Mouse (Mus musculus): ENCODE data around the gene Aldoc.

GRCm38 (mm10) chr11:78353081-78353480 lies 30.3 kb downstream of the Aldoc start:
- no peak for TF ChIP-seq CHD2 (IDR thresholded peaks at IDR 0.05; ENCODE audit: low read depth, low read length)
- TF ChIP-seq HCFC1 (IDR thresholded peaks at IDR 0.05; ENCODE audit: borderline replicate concordance, insufficient read depth, low read length) = no peak
- TF ChIP-seq MAFK (IDR thresholded peaks at IDR 0.05; ENCODE audit: insufficient read depth, low read depth, low read length) = no peak

Measured in ES-E14 (cell line).